Mouse (Mus musculus) olfactory bulb, adult 2 months (tissue): Measurements from ENCODE around the gene Cep164.

ENCODE experiments used
- CTCF ChIP-seq: fragments of 200-500 bp; IDR thresholded peaks from 2 replicates; pipeline ENCODE4 v1.5.1; 2012; ENCODE audit warnings: low read depth, mild to moderate bottlenecking, low read length, moderate library complexity; ENCODE audit not compliant: insufficient read depth
- POLR2A ChIP-seq: fragments of 200-500 bp; IDR thresholded peaks from 2 replicates; pipeline ENCODE4 v1.6.1; 2012; ENCODE audit warnings: mild to moderate bottlenecking, low read depth, low read length, moderate library complexity; ENCODE audit not compliant: insufficient read depth

DNA sequence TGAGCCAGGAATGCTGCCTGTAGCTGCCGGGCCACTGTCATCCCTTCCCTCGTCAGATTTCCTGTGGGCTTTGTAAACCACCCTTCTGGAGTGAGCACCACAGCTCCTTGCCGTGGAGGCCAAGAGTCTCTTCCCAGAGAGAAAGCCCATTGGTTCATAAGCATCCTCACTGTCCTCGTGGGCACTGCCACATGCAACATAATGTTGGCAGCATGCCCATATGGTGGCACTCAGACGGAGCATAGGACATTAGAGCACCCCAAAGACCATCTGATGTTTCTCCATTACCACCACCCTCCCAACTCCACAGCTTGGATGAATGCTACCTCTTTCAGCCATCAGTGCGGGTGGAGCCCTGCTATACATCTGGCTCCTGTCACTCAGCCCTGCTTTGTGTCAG lies 95.2 kb downstream of the Cep164 start:
- TF ChIP-seq CTCF (no peak), POLR2A (no peak)
